Mouse (Mus musculus) erythroblast, embryonic 14.5 days (primary cell): ENCODE measurements around the gene Apoc1.

Source experiments
- GATA1 ChIP-seq: IDR thresholded peaks from 2 replicates; pipeline ENCODE4 v1.6.1; 2012; ENCODE audit warnings: low read length, inconsistent platforms, mixed read lengths
- TAL1 ChIP-seq: IDR thresholded peaks from 3 replicates; pipeline ENCODE4 v1.6.1; 2012; ENCODE audit warnings: low read length, inconsistent platforms, mixed read lengths

- TF ChIP-seq GATA1 = no peak
- TF ChIP-seq TAL1 = no peak
Observed at GRCm38 (mm10) chr7:19741329-19742031, 49.0 kb upstream of the Apoc1 start.
